Mouse (Mus musculus): ENCODE results near the gene Olfr1022.

DNA sequence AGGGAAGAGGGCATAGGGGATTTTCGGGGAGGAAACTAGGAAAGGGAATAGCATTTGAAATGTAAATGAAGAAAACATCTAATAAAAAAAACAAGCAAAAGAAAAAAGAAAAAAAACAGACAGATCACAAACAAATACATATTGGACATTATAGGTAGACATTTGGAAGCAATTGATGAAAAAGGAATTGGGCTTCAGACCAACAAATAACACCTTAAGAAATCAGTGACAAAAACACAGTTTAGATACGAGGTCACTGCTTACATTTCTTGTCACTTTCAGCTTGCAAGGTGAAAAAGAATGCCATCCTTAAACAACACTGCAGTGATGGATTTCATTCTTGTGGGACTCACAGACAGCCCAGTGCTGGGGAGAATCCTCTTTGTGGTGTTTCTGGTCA, at the start of gene Olfr1022:
- no peak for TF ChIP-seq POLR2A (IDR thresholded peaks at IDR 0.05; ENCODE audit: borderline replicate concordance, low read depth, low read length)
- no peak for TF ChIP-seq CTCF (IDR thresholded peaks at IDR 0.05; ENCODE audit: low read depth, low read length)
